Mouse (Mus musculus) bone marrow macrophage, adult 2 months (primary cell): ENCODE results near the gene Rusc2.

ENCODE experiments used
- CTCF ChIP-seq: IDR thresholded peaks from 2 replicates; pipeline ENCODE4 v1.5.1; 2012; ENCODE audit warnings: low read depth, mild to moderate bottlenecking, low read length, moderate library complexity
- POLR2A ChIP-seq: IDR thresholded peaks from 2 replicates; pipeline ENCODE4 v1.6.1; 2012; ENCODE audit warnings: mild to moderate bottlenecking, low read depth, low read length, borderline replicate concordance

DNA sequence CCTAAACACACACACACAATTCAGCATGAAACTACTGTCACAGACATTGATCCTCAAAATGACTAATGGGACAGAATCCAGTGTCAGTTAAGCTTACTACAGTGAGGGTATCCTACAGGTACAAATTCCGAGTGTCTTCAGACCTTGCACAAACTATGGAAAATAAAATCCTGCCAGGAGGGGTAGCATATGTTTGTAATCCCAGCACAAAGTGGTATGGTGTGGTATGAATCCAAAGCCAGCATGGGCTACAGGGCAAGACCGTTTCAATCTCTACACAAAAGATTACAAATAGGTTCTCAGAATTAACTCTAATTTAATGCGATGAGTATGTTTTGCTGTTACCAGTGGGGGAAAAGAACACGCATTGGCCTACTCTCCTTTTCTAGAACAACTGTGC, 59.9 kb downstream of the Rusc2 start, which contains the start of gene Tesk1:
- TF ChIP-seq CTCF (no peak), POLR2A (no peak)
